Mouse (Mus musculus): ENCODE data around the gene Plpp2.

GRCm38 (mm10) chr10:79552531-79552930 lies 18.9 kb upstream of the Plpp2 start:
- TF ChIP-seq POLR2A (IDR thresholded peaks at IDR 0.05; ENCODE audit: insufficient read depth, low read depth, low read length) (no peak), CTCF (IDR thresholded peaks at IDR 0.05) (no peak)
